Mouse (Mus musculus) olfactory bulb, adult 2 months (tissue): ENCODE results near the gene Gdpd3. TPM values are rescaled to one million over a fixed set of nuclear protein-coding genes. Genes with fewer than 3 reads are reported as not detected.

ENCODE experiments used
- H3K27ac ChIP-seq: fragments of 200-500 bp; 2 replicates; pipeline ENCODE4 v1.5.1; 2012; ENCODE audit warnings: low read depth, low read length; ENCODE audit not compliant: insufficient read depth
- H3K4me1 ChIP-seq: fragments of 200-500 bp; 2 replicates; pipeline ENCODE4 v1.6.1; 2012; ENCODE audit warnings: low read length; ENCODE audit not compliant: control insufficient read depth, insufficient read depth
- H3K4me3 ChIP-seq: fragments of 200-500 bp; 2 replicates; pipeline ENCODE4 v1.5.1; 2012; ENCODE audit warnings: mild to moderate bottlenecking, low read depth, low read length, moderate library complexity; ENCODE audit not compliant: insufficient read depth
- CTCF ChIP-seq: fragments of 200-500 bp; IDR thresholded peaks from 2 replicates; pipeline ENCODE4 v1.5.1; 2012; ENCODE audit warnings: low read depth, mild to moderate bottlenecking, low read length, moderate library complexity; ENCODE audit not compliant: insufficient read depth
- POLR2A ChIP-seq: fragments of 200-500 bp; IDR thresholded peaks from 2 replicates; pipeline ENCODE4 v1.6.1; 2012; ENCODE audit warnings: mild to moderate bottlenecking, low read depth, low read length, moderate library complexity; ENCODE audit not compliant: insufficient read depth
- WGBS: fragments of 180-500 bp; shearing (Covaris S2); methylation state at CpG from one replicate; pipeline ENCODE4 v1.1.7; 2018; 5-methylcytosine and 5-hydroxymethylcytosine counted together
- polyA plus RNA-seq: library from polyadenylated mRNA; stranded (reverse); fragments of >200 nt; gene quantifications from 2 replicates; pipeline ENCODE4 v1.2.4, GENCODE M21; 2012; ENCODE audit warnings: low replicate concordance; ENCODE audit not compliant: missing spikeins, insufficient read depth, insufficient read length

Gdpd3 gene
- polyA plus RNA-seq, 1 experiment = not detected

DNA sequence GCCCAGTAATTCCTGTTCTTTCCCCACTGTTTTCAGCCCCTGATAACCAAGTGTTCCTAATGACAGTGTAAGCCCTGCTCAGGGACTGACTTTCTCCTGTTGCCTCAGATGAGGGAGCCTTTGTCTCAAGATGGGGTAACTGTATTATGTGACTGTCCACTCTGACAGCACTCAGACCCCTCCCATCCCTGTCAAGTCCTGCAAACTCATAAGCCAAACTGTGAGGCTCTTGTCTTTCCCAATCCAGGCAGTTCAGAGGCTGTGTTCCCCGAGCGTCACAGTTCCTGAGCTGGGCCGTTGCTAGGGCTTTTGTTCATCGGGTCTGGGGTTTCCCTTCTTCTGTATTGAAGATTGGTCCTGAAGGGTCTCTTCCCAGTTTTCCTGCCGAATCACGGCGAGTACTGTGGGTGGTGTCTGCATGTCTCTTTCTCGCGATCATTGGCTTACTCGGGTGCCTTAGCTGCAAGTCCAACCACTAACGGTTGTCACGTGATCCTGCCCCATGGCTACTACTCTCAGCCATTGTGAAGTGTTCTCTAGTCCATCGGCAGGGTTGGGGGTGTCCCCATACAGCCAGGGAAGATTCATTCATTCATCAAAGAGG is 25.9 kb upstream of the Gdpd3 start:
- no peak overlapping the region for H3K4me3 ChIP-seq
- H3K4me1 ChIP-seq = peaks cover 3% of the 10 kb centered on the region; the same call in 1 of the 2 replicates
- TF ChIP-seq CTCF (no peak), POLR2A (no peak)
- WGBS = 59% methylated on average over 13 of the region's 13 CpGs
- no peak overlapping the region for H3K27ac ChIP-seq

DNA sequence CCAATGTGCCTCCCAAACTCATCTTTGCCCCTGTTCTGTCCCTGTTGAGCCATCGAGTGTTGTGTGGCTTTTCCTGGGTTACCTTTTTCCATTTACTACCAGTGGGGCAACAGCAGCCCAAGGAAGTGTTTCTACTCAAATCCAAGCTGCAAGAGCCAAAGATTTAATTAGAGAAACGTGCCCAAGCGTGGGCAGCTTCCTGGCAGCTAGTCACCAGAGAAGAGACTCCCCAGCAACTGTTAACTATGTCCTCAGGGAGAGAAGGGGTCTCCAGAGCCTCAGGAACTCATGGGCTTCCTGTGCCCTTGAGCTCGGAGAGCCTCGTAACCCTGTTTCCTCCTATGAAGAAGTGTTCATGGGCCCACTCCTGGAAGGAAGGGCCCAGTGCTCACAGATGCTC is 25.2 kb upstream of the Gdpd3 start:
- no peak overlapping the region for H3K27ac ChIP-seq
- WGBS = 68% methylated on average over 5 of the region's 5 CpGs
- no peak overlapping the region for H3K4me3 ChIP-seq
- H3K4me1 ChIP-seq = peaks cover 4% of the 10 kb centered on the region; the same call in 1 of the 2 replicates
- TF ChIP-seq CTCF (no peak), POLR2A (no peak)

DNA sequence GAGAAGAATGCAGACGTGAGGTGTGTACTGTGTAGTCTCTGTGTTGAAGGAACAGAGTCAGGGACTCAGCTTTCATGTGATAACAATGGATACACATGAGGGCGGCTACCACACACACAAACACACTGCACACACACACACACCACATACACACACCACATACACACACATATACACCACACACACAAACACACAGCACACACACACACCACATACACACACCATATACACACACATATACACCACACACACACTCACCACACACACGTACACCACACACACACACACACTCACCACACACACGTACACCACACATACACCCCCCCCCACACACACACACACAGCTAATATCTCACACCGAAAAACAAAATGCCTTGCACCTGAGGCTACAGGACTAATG is 24.7 kb upstream of the Gdpd3 start:
- Histone ChIP-seq H3K4me1 (peaks cover 5% of the 10 kb centered on the region; the same call in 1 of the 2 replicates), H3K4me3 (no peak overlapping the region), H3K27ac (no peak overlapping the region)
- TF ChIP-seq POLR2A (no peak), CTCF (no peak)
- WGBS = 88% methylated on average over 5 of the region's 5 CpGs

DNA sequence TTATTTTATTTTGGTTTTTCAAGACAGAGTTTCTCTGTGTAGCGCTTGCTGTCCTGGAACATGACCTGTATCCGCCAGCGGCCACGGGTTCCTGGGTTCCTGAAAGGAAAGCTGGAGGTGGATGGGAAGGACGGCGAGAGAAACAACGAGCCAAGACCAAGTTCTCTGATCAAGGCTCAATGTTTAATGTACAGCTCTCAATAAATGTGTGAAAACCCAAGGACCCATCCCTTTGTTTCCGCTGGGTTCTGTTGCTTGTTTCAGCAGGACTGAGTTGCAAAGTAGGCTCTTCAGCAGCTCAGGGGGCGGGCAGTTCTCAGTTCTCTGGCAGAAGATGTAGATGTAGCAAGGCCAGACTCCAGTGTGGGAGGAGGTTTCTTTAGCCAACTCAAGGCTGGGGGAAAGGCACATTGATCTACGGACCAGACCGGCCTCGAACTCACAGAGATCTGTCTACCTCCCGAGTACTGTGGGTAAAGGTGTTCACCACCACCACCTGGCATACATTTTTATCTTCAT is 24.1 kb upstream of the Gdpd3 start:
- no peak overlapping the region for H3K27ac ChIP-seq
- no peak overlapping the region for H3K4me3 ChIP-seq
- TF ChIP-seq POLR2A (no peak), CTCF (no peak)
- H3K4me1 ChIP-seq = peaks cover 5% of the 10 kb centered on the region; the same call in 1 of the 2 replicates
- 94% methylated on average over 13 of the region's 13 CpGs for WGBS

DNA sequence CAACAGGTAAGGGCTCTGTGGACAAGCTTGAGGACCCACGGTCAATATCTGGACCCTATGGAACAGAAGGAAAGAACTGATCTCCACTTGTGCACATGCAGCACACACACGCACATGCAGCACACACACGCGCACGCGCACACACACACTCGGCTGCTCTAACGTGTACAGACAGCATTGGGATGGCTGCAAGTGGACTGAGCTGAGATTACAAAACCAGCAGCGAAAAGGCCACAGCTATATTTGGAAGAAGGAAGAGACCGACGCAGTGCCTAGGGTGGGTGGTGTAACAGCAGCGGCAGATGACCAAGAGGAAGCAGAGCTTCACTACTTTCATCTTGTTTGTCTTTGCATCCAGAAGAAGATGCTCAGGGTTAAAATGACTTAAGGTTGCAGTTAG is 20.1 kb upstream of the Gdpd3 start:
- Histone ChIP-seq H3K4me3 (no peak overlapping the region), H3K4me1 (0 out of 2 replicates have a peak, but pooled peaks cover 2% of the 10 kb centered on the region), H3K27ac (no peak overlapping the region)
- no peak for TF ChIP-seq CTCF
- no peak for TF ChIP-seq POLR2A
- 83% methylated on average over 12 of the region's 12 CpGs for WGBS

DNA sequence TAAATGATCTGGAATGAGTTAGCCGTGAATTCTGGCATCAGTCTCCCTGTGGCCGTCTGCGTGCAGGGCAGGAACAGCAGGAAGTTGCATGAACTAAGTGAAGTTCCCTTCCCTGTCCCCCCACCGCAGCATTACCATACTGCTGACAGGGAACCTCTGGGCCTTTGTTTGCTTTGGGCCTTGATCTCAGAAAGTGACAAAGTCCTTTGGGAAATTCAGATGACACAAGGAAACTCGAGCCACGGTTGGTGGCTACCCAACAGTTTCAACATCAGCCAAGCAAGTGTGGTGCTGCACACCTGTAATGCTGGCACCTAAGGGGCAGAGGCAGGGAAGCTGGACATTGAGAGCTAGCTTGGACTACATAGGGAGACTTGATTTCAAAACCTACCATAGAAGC is 19.3 kb upstream of the Gdpd3 start:
- 50% methylated on average over 6 of the region's 6 CpGs for WGBS
- TF ChIP-seq CTCF (no peak), POLR2A (no peak)
- no peak overlapping the region for H3K27ac ChIP-seq
- no peak overlapping the region for H3K4me3 ChIP-seq
- 0 out of 2 replicates have a peak, but pooled peaks cover 2% of the 10 kb centered on the region for H3K4me1 ChIP-seq

DNA sequence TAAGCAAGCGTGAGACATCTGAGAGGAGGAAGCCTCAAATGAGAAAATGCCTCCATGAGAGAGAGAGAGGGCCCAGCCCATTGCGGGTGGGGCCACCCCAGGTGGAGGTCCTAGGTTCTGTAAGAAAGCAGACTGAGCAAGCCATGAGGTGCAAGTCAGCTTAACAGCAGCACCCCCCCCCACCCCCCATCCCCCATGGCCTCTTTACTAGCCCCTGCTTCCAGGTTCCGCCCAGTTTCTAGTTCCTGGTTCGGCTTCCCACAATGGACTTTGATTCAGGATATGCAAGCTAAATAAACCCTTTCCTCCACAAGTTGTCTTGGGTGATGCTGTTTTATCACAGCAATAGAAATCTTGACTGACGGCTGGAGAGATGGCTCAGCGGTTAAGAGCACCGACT is 17.3 kb upstream of the Gdpd3 start:
- H3K4me1 ChIP-seq = 0 out of 2 replicates have a peak, but pooled peaks cover 2% of the 10 kb centered on the region
- WGBS = 77% methylated on average over 7 of the region's 7 CpGs
- H3K4me3 ChIP-seq = no peak overlapping the region
- TF ChIP-seq POLR2A (no peak), CTCF (no peak)
- H3K27ac ChIP-seq = no peak overlapping the region

DNA sequence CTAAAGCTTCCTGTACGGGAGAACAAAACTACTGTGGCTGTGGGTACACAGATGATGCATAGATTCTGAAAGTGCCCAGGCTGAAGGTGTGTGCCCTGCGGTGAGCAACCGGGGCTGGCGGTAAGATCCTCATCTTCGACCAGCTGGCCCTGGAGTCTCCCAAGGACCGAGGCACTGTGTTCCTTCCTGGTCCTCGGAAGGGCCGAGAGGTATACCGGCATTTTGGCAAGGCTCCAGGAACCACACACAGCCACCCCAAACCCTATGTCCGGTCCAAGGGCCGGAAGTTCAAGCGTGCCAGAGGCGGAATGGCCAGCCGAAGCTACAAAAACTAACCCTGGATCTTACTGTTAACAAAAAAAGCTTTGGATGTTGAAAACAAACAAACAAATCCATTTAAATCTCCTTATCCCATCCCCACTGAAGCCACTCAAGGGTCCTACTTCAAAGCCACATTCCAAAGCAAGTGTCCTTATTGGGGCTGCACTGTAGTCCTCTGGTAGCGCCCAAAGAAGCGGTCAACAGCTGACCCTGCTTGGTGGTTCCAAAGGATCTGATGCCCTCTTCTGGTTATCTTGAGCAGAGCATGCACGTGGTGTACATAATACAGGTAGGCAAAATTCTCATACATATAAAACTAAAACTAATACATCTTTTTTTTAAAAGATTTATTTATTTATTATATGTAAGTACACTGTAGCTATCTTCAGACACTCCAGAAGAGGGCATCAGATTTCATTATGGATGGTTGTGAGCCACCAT is 16.4 kb upstream of the Gdpd3 start:
- no peak overlapping the region for H3K4me3 ChIP-seq
- WGBS = 92% methylated on average over 17 of the region's 17 CpGs
- TF ChIP-seq POLR2A (no peak), CTCF (no peak)
- no peak overlapping the region for H3K27ac ChIP-seq
- H3K4me1 ChIP-seq = 0 out of 2 replicates have a peak, but pooled peaks cover 2% of the 10 kb centered on the region

DNA sequence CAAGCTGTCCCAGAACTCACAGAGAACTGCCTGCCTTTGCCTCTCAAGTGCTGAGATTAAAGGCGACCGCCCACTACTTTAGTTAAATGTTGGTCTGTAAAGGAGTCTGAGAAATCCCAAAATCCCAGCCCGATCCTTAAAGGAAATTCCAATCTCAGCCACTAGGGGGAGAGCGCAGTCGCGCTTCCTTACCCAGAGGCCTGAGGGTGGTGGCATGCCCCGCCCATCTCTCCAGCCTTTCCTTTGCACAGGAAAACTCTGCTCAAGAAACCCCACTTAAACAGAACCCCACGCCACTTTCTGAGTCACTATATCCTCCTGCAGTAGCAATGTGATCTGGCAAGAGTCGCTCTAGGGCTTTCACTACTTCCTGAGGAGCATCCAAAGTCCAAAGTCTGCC is 11.3 kb upstream of the Gdpd3 start:
- TF ChIP-seq CTCF (peak; percentile 74; the same call in 1 of the 2 replicates), POLR2A (no peak)
- WGBS = under 1% methylated on average over 9 of the region's 9 CpGs
- H3K27ac ChIP-seq = no peak overlapping the region
- H3K4me1 ChIP-seq = peaks cover 7% of the 10 kb centered on the region
- no peak overlapping the region for H3K4me3 ChIP-seq
